Mouse (Mus musculus): ENCODE data around the gene Sp7.

The Sp7 gene

DNA sequence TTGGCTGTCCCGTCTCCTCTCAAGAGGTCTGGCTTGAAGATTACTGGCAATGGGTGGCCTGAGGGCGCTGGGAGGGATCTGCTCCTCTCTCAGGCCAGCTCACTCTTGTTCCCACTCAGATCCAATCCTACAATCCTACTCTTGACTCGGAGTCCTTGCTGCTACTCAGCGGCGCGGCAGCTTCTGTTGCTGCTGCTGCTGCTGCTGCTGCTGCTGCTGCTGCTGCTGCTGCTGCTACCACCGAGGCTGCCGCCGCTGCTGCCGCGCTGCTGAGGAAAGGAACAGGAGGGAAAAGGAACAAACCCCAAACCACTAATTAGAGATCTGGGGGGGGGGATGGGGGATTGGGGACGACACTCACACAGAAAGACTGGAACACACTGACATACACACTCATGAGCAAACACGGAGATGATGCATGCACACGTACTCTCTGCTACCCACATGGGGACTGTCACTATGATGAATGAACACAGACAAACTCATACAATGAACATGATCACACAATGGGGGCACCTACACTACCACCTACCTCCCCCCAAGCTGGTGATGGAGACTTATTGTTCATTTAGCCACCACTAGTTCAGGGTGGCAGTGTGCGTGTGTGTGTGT, at the start of gene Sp7:
Sp7 (minus strand) TSS at position 450 of the 612 bp plus-strand sequence.
- peak; percentile 59 for DNase-seq (ENCODE audit: low spot score)

DNA sequence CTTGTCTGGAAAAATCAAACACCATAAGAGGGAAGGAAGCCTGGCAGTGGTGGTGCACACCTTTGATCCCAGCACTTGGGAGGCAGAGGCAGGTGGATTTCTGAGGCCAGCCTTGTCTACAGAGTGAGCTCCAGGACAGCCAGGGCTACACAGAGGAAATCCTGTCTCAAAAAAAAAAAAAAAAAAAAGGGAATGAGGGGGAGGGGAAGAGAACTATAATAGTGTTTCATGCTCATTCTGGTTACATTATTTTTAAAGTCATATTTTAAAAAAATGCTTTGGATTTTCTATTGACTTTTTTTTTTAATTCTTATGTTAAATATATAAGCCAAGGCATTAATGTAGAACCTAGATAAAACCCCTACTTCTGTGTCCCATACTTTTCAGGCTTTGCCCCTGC, 46.7 kb upstream of the Sp7 start:
- DNase-seq (ENCODE audit: low spot score) = no peak

DNA sequence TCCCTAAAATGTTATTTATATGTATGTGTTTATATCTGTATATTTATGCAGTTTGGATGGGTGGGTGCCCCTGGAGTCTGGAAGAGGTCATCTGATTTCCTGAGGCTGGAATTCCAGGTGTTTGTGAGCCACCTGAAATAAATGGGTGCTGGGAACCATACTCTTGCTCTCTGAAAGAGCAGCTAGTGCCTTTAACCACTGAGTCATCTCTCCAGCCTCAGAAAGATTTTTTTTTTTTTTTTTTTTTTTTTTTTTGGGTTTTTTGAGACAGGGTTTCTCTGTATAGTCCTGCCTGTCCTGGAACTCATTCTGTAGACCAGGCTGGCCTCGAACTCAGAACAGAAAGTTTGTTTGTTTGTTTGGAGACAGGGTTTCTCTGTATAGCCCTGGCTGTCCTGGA, 44.1 kb upstream of the Sp7 start:
- no peak for DNase-seq (ENCODE audit: low spot score)

DNA sequence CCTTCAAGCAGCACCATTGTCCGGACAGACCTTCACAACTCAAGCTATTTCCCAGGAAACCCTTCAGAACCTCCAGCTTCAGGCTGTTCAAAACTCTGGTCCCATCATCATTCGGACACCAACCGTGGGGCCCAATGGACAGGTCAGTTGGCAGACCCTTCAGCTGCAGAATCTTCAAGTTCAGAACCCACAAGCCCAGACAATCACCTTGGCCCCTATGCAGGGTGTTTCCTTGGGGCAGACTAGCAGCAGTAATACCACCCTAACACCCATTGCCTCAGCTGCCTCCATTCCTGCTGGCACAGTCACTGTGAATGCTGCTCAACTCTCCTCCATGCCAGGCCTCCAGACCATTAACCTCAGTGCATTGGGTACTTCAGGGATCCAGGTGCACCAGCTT, 42.3 kb upstream of the Sp7 start:
- DNase-seq (ENCODE audit: low spot score) = no peak

DNA sequence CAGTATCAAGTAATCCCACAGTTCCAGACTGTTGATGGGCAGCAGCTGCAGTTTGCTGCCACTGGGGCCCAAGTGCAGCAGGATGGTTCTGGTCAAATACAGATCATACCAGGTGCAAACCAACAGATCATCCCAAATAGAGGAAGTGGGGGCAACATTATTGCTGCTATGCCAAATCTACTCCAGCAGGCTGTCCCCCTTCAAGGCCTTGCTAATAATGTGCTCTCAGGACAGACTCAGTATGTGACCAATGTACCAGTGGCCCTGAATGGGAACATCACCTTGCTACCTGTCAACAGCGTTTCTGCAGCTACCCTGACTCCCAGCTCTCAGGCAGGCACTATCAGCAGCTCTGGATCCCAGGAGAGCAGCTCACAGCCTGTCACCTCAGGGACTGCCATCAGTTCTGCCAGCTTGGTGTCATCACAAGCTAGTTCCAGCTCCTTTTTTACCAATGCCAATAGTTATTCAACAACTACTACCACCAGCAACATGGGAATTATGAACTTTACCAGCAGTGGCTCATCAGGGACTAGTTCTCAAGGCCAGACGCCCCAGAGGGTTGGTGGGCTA, 41.7 kb upstream of the Sp7 start:
- DNase-seq (ENCODE audit: low spot score) = no peak

DNA sequence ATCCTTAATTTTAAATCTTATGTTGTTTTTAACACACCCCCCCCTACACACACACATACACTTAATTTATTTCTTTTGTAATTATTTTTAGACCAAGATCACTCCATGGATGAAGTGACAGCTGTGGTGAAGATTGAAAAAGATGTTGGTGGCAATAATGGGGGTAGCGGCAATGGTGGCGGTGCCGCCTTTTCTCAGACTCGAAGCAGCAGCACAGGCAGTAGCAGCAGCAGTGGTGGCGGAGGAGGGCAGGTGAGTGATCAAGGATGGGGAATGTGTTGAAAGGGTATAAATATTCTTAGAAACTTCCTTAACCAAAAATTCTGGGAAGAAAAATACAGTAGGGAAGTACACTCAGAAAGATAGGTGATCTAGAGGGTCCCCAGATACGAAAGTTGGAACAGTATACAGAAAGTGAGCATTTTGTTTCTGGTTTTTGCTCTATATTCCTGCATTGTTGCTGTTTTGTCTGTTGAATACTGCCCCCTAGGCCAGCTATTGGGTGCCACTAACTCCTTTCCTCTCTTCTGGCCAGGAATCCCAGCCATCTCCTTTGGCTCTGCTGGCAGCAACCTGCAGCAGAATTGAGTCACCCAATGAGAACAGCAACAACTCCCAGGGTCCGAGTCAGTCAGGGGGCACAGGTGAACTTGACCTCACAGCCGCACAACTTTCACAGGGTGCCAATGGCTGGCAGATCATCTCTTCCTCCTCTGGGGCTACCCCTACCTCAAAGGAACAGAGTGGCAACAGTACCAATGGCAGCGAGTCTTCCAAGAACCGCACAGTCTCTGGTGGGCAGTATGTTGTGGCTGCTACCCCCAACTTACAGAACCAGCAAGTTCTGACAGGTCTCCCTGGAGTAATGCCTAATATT, 40.9 kb upstream of the Sp7 start:
- DNase-seq (ENCODE audit: low spot score) = no peak

DNA sequence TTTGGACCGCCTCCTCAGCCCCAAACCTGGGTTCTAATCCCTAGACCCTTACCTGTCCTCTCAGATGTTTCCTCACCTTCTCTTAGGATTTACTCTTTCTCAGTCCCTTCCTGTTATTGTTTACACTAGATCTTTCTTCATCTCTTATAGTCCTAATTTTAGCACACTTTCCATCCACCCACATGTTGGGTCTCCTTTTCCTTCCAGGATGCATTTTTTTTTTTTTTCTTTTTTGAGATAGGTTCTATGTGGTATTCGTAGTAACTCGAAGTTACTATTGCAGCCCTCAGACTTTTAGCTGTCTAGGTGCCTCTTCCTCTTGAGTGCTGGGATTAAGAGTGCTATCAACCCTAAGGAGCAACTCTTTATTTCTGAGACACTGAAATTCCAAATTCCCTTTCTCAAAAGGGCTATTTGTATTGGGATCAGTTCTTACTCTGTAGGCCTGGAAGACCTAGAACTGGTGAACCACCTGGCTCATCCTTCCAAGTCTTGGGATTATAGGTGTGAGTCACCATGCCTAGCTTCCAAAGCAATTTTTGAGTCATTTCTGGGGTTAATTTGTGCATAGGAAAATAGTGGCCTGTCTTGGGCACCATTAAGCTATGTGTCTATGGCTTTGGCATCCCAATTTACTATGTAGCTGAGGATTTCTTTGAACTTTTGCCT, 40.1 kb upstream of the Sp7 start:
- DNase-seq (ENCODE audit: low spot score) = no peak

DNA sequence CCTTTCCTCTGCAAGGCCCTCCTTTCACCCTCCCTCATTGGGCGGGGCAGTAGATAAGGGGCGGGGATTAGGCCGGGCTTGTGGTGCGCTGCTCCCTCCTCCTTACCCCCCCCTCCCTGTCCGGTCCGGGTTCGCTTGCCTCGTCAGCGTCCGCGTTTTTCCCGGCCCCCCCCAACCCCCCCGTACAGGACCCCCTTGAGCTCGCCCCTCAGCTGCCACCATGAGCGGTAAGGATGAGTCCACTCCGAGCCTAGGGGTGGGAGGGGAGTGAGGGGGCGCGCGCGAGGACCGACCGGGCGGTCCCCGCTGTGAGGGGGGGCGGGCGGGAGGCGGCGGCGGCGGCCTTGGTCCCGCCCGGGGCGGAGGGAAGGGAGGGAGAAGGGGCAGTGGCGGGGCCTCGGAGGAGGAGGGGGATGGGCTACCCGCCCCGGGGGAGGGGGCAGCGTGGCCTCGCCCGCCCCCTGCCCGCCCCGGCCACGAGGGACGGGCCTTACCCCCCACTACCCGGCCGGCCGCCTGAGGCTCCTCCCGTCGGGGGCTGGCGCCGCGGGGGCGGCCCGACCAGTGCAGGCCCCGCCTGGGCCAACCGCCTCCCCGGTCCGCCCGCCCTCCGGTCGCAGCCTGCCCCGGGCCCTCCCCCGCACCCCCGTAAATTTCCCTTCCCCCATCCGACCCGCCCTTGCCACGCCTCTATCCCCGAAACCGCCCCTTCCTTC, 39.4 kb upstream of the Sp7 start:
- peak; percentile 76 for DNase-seq (ENCODE audit: low spot score)

DNA sequence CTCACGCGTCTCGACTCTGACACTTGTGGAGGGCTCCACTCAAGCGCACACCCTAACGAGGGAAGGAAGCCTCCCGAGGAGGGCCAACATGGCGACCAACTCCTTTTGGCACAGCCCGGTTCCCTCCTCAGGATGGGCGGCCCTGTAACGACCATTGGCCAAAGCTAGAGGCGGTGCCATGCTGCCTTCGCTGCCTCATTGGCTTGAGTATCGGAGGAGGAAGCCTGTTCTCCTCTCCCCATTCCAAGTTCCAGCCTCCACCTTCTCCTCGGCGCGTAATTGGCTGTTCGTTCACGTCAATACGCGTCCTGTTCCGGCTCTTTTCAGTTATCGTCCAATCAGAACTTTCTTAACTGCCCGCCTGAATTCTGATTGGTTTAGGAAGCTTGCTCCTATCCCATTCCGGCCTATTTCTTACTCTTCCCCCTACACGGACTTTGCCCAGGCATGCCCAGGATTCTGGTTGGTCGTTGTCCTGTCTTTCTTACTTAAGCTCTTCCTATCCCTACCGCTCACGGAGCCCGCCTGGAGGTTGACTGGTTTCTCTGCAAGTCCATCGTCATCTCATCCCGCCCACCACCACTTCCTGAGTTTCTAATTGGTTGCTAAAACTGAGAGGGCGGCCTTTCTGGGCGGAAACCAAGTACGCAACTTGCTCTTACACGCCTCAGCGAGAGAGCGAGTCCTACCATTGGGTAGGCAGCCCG, 38.7 kb upstream of the Sp7 start, which contains the start of gene Sp1:
Sp1 (plus strand) TSS at position 655 of the 707 bp plus-strand sequence.
- DNase-seq (ENCODE audit: low spot score) = peak; percentile 100

DNA sequence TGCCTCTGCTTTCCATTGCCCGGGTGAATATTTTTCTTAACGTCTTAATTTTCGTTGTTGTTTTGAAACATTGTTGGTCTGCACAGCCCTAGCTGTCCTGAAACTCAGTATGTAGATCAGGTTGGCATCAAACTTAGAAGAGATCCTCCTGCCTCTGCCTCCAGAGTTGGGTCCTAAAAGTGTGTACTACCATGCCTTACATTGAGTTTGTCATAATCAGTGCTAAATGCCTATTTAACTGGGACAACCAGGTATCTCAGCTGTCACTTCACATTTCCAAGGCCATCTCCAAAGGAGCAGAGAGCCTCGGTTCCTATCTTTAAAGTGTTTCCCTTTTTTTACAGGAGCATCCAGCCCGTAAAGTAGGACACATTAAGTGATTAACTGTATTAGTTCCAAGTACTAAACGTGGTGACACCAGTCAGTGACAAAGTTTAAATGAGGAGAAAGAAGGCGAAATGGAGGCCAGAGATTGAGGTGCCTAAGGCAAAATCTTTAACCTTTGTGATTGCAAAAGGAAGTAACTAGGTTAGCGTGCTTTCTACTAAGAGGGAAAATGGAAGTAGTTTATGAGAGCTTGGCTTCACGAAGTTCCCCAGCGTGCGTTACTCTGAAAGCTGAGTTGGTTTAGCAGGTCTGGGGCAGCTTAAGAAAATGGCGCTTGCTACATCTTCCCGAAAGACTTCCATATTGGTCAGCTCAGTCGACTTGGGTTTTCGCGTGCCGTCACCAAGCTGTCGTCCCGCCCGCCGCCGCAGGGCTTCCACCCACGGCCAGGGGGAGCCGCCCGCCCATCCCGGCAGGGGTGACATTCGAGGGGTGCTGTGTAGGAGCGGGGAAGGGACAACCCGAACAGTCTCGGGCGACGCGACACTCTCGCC, 37.9 kb upstream of the Sp7 start:
- no peak for DNase-seq (ENCODE audit: low spot score)

DNA sequence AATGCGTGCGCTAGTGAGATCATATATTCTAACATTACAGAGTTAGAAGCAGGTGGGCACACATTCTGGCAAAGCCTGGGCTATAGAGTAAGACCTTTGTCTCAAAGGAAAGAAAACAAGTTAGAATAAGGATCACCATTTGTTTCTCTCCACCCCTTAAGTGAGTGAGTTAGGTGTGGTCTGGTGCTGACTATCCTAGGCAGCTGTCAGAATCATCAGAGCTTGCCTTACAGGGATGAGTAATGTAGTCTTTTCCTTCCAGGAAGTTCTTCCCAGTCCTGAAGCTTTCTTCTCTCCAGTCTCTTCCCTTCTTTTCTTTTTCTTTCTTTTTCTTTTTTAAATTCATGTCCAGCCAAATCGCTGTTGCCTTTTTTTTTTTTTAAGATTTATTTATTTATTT, 35.2 kb upstream of the Sp7 start:
- no peak for DNase-seq (ENCODE audit: low spot score)

DNA sequence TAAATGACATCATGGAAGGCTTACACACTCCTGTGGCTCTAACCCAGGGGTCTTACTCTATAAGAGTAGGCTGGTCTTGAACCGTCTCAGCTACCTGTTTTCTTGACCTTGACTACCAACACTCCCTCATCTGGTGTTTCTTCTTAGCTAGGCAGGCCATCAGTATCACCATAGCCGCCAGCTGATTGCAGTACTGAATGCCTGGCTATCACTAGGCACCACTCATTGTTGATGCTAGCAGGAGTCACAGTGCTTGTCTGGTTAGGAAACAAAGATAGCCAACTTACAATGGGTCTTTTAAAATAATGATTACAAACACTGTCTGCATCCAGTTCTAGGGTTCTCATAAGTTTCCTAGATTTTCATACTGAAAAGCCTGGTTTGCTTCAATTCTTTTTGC, 34.3 kb upstream of the Sp7 start:
- DNase-seq (ENCODE audit: low spot score) = no peak

DNA sequence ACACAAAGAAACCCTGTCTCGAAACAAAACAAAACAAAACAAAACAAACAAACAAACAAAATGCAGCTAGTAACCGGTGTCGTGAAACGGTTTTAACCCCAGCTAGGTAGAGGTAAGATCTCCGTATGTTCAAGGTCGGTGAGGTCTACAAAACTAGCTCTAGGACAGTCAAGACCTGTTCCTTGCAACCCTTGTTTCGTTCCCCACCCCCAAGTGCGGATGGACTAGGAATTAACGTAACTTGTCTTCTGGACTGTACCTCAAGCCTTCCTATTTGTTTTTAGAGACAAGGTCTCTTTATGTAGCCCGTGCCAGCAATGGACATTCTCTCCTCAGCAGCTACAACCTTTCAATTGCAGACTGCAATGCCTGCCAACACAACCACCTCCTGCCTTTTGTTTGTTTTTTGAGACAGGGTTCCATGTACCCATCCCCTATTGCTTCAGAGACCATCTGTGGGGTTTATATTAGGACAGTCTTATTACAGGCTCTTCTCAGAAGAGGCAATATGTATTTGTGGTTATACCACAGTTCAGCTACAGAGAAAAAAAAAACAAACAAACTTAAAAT, 33.6 kb upstream of the Sp7 start:
- DNase-seq (ENCODE audit: low spot score) = no peak

DNA sequence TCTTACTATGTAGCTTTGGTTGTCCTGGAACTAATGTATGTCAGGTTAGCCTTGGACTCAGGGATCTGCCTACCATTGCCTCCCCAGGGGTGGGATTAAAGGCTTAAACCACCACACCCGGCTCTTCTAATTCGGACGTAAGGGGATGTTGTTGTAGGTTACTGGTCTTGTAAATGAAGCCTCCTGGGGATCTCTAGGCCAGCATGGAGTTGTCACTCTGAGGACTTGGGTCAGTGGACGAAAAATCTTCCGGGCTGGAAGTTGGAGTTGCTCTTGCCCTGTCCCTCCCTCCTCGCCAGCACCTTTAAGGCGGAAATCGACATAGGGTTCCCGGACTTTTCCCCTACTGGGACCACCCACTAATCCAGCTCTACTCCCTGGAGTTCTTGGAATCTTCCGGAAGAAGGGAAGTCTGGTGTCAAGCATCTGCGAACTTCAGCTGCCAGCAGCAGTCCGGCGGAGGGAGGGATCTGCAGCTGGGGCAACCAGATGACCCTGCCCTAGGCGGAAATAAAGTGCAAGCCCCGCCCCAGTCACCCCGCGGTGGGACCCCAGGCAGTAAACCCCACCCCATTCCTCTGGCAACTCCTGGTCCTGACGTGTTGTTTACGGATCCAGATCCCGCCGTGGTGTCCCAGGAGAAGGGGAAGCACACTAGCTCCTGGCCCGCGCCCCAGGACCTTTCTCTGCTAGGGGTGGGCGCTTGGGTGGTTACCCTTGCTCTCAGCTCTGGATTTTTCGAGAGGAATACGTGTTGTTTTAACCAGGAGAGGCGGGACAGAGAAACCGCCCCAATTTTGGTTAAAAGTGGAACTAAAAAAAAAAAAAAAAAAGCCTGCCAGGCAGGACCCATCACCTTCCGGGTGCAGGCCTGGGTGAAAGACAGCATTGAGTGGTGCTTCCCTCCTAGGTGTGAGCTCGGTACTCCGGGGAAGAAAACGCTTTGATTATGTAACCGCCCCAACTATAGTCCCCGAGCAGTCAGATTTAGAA, 32.5 kb upstream of the Sp7 start:
- DNase-seq (ENCODE audit: low spot score) = peak; percentile 88

DNA sequence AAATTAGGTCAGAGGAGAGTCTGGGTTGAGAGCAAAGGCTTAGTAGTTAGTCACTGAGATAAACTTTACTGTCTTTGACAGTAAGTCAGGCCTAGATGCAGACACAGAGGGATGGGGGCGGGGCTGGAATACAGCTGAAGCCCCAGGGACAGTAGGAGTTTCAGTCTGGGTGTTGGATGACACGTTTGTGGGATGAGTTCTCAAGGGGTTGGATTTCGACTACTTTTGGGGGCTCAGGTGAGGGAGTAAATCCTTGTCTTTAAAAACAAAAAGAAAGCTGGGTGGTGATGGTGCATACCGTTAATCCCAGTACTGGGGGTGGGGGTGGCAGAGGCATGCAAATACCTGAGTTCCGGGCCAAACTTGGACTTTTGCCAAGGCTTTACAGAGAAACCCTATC, 31.6 kb upstream of the Sp7 start:
- peak; percentile 30 for DNase-seq (ENCODE audit: low spot score)

DNA sequence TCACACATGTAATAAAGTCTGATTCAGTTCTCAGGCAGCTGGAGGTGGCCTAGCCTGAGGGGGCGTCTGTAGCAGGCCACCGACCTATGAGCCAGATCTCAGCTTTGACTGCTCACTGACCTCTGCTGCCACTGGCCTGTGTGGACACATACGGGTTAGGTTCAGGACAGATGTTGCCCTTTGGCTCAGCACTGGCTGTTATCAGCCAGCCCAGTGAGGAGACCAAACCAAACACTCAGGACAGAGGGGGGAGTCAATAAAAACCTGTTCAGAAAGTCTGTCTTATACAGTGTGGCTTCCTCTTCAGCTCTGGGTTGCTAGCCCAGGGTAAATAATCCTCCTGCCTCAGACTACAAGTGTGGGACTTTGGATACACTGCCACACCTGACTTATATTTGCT, 28.1 kb upstream of the Sp7 start:
- peak; percentile 61 for DNase-seq (ENCODE audit: low spot score)

DNA sequence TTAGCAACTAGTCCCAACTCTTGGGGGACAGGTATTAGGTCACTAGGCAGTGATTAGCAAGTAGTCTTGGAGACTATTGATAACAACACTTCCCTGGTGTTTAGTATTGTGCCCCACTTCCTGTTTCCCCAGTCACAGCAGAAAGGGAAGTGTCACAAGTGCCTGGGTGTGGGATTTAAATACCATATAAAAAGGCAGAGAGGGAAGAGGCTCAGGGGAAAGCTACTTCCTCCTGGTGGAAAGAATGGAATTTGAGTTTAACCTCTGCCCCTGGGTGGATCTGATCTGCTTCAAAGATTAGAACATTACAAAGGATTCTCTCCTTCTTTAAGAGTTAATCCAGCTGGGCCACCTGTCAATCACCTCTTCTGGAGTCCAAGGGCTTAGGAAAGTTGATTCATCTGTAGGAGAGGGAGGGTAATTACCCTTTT, 26.6 kb upstream of the Sp7 start:
- DNase-seq (ENCODE audit: low spot score) = peak; percentile 50

DNA sequence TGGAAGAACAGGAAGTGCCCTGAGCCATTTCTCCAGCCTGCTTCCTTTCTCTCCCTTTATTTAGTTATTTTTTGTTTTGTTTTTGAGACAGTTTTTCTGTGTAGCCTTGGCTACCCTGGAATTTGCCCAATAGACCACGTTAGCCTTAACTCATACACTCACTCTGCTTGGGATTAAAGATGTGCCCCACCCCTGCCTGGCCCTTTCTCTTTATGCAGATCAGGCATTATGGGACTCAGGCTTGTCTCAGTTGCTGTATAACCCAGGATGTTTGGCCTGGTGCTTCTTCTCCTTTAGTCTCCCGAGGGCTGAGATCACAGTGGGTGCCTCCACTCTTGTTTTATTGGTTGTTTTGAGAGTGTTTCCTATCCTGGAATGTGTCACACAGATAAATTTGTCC, 25.5 kb upstream of the Sp7 start:
- no peak for DNase-seq (ENCODE audit: low spot score)

DNA sequence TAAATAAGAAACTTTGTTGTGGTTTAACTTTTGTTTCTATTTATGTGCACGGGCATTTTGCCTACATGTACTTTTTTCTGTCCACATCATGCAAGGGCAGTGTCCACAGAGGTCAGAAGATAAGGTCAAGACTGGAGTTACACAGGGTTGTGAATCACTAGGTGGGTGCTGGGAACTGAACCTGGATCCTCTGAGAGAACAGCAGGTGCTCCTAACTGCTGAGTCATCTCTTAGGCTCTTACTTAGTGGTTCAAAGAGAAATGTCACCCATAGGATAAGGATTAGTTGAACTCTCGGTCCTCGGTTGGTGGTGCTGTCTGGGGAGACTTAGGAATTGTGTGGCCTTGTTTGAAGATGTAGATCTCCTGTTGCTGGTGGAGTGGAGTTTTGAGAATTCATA, 22.0 kb upstream of the Sp7 start:
- DNase-seq (ENCODE audit: low spot score) = no peak

Measured in embryo, embryonic 10.5 days (tissue).